Mouse (Mus musculus): ENCODE results near the gene Nfib.

GRCm38 (mm10) chr4:82463189-82463715, 242.3 kb downstream of the Nfib start:
- TF ChIP-seq CTCF (IDR thresholded peaks at IDR 0.05; ENCODE audit: borderline replicate concordance, extremely low read depth, insufficient read depth, insufficient read length) (no peak), POLR2A (IDR thresholded peaks at IDR 0.05; ENCODE audit: borderline replicate concordance, extremely low read depth, insufficient read depth, insufficient read length, poor library complexity, severe bottlenecking) (no peak)
